Mouse (Mus musculus): ENCODE measurements around the gene Haus6. TPM values are rescaled to one million over a fixed set of nuclear protein-coding genes. Genes with fewer than 3 reads are reported as not detected.

The Haus6 gene
- polyA plus RNA-seq, 1 experiment = 6.5 TPM

GRCm38 (mm10) chr4:86558228-86558627, 53.6 kb downstream of the Haus6 start, which contains the start of gene Saxo1:
Gene Saxo1 (minus strand): TSS chr4:86558328.
- TF ChIP-seq CTCF (IDR thresholded peaks at IDR 0.05; ENCODE audit: borderline replicate concordance, extremely low read depth, insufficient read depth, insufficient read length) (no peak), POLR2A (IDR thresholded peaks at IDR 0.05; ENCODE audit: borderline replicate concordance, extremely low read depth, insufficient read depth, insufficient read length, poor library complexity, severe bottlenecking) (no peak)
- DNase-seq (ENCODE audit: low read depth) = no peak

DNA sequence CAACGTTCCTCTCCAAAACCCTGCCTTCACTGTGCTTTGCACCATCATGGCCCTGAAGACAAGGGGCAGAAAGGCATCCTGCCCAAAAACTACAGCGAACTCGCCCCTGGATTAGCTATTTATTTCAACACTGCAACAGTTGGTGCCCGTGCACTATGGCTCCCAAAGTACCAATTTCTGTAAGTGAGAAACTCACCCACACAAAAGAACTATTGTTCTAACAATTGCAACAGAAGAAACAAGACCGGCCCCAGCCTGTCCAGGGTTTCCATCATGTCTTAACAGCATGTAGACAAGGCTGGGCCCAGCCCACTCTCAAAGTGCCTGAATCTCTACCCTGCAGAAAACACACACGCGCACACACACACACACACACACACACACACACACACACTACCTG, 54.5 kb downstream of the Haus6 start:
- TF ChIP-seq POLR2A (IDR thresholded peaks at IDR 0.05; ENCODE audit: borderline replicate concordance, extremely low read depth, insufficient read depth, insufficient read length, poor library complexity, severe bottlenecking) (no peak), CTCF (IDR thresholded peaks at IDR 0.05; ENCODE audit: borderline replicate concordance, extremely low read depth, insufficient read depth, insufficient read length) (no peak)
- no peak for DNase-seq (ENCODE audit: low read depth)

GRCm38 (mm10) chr4:86555035-86555707, 56.7 kb downstream of the Haus6 start:
- TF ChIP-seq POLR2A (IDR thresholded peaks at IDR 0.05; ENCODE audit: borderline replicate concordance, extremely low read depth, insufficient read depth, insufficient read length, poor library complexity, severe bottlenecking) (no peak), CTCF (IDR thresholded peaks at IDR 0.05; ENCODE audit: borderline replicate concordance, extremely low read depth, insufficient read depth, insufficient read length) (peak; percentile 72)
- peak; percentile 87 for DNase-seq (ENCODE audit: low read depth)

DNA sequence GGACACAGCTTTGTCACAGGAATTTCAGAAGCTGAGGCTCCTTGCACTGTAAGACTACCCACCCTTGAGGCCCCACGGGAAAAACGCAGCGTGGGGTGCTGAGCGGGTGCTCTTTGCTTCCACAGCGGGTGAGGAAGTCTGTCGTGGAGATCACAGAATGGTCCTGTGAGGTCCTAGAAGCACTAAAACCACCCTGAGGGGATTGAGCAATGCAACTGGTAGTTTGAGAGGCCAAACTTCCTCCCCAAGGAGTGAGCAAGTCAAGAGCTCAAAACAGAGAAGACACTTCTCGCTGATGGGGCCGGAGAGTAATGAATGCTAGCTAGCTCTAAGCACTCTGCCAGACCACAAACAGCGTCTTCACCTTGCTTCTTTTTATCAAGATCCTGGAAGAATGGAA, 63.5 kb downstream of the Haus6 start:
- no peak for DNase-seq (ENCODE audit: low read depth)
- TF ChIP-seq CTCF (IDR thresholded peaks at IDR 0.05; ENCODE audit: borderline replicate concordance, extremely low read depth, insufficient read depth, insufficient read length) (no peak), POLR2A (IDR thresholded peaks at IDR 0.05; ENCODE audit: borderline replicate concordance, extremely low read depth, insufficient read depth, insufficient read length, poor library complexity, severe bottlenecking) (no peak)

DNA sequence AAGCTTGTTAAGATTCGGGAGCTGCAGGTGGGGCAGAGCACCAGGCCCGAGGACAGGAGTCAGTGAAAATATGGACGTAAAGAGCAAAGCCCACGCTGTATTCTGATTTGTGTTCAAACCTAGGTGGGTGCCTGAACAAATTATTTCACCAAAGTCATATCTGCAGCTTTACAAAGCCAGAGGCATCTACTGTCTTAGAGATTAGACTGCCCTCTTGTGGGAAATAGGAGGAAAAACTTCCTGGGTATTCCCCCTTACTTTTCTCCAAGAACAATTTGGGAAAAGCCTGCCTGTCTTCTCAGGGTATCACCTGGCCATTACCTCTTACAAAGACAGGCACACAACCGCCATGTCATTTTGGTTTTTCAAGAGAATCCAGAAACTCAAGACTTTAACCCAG, 66.2 kb downstream of the Haus6 start:
- peak; percentile 68 for DNase-seq (ENCODE audit: low read depth)
- TF ChIP-seq POLR2A (IDR thresholded peaks at IDR 0.05; ENCODE audit: borderline replicate concordance, extremely low read depth, insufficient read depth, insufficient read length, poor library complexity, severe bottlenecking) (no peak), CTCF (IDR thresholded peaks at IDR 0.05; ENCODE audit: borderline replicate concordance, extremely low read depth, insufficient read depth, insufficient read length) (peak; percentile 37; the same call in 1 of the 2 replicates)

DNA sequence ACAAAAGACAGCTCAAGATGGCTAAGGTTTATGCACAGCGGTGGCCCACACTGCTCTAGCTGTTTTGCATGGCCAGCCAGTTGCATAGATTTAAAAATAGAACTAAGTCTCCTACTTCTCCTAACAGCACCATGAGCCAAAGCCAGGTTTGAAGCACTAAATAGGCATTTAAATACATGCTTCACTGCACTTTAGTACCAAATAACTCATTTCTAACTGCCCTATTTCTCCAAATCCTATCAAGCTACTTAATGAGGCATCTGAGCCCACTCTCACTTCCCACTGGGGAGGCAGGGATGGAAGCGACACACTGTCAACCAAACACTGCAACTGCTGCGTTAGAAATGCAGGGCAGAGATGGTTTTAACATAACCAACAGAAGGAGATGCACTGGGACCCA, 67.9 kb downstream of the Haus6 start:
- peak; percentile 56 for DNase-seq (ENCODE audit: low read depth)
- TF ChIP-seq POLR2A (IDR thresholded peaks at IDR 0.05; ENCODE audit: borderline replicate concordance, extremely low read depth, insufficient read depth, insufficient read length, poor library complexity, severe bottlenecking) = no peak

DNA sequence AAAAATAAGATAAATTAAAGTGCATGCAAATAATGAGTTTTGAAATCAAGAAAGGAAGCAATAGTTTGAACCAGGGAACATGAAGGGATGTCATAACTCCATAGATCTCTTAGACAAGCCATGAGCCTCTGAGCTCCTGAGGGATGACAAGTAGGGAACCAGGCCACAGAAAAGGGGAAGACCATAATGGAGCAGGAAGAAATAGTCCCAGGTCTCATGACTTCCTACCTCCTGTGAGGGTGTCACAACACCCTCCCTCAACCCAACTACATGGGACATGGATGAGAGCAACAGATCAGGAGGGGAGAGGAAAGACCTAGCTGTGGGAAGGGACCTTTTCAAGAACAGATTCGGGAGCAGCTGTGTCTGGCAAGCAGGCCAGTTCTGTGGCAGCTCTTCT, 70.3 kb downstream of the Haus6 start:
- no peak for TF ChIP-seq POLR2A (IDR thresholded peaks at IDR 0.05; ENCODE audit: borderline replicate concordance, extremely low read depth, insufficient read depth, insufficient read length, poor library complexity, severe bottlenecking)
- no peak for TF ChIP-seq CTCF (IDR thresholded peaks at IDR 0.05; ENCODE audit: borderline replicate concordance, extremely low read depth, insufficient read depth, insufficient read length)
- no peak for DNase-seq (ENCODE audit: low read depth)

DNA sequence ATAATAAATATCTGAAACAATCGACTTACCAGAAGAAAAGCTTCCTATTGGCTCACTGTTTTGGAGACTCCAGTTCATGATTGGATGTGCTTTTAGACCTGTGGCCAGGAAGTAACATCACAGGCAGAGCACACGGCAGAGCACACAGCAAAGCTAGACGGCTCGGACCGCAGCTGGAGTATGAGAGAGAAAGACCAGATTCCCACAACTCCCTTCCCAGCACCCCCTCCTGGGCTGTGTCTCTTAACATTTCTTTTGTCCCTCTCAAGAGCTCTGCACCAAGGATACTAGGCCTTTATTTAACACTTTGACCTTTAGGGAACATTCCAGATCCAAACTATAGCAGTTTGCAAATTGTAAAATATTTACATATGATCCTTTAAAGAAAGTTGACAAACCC, 72.9 kb downstream of the Haus6 start:
- TF ChIP-seq POLR2A (IDR thresholded peaks at IDR 0.05; ENCODE audit: borderline replicate concordance, extremely low read depth, insufficient read depth, insufficient read length, poor library complexity, severe bottlenecking) (no peak), CTCF (IDR thresholded peaks at IDR 0.05; ENCODE audit: borderline replicate concordance, extremely low read depth, insufficient read depth, insufficient read length) (no peak)
- DNase-seq (ENCODE audit: low read depth) = no peak

GRCm38 (mm10) chr4:86537972-86538371, 73.9 kb downstream of the Haus6 start:
- peak; percentile 53 for DNase-seq (ENCODE audit: low read depth)
- TF ChIP-seq CTCF (IDR thresholded peaks at IDR 0.05; ENCODE audit: borderline replicate concordance, extremely low read depth, insufficient read depth, insufficient read length) = peak; percentile 50; the same call in 1 of the 2 replicates
- no peak for TF ChIP-seq POLR2A (IDR thresholded peaks at IDR 0.05; ENCODE audit: borderline replicate concordance, extremely low read depth, insufficient read depth, insufficient read length, poor library complexity, severe bottlenecking)

- TF ChIP-seq POLR2A (IDR thresholded peaks at IDR 0.05; ENCODE audit: borderline replicate concordance, extremely low read depth, insufficient read depth, insufficient read length, poor library complexity, severe bottlenecking) (no peak), CTCF (IDR thresholded peaks at IDR 0.05; ENCODE audit: borderline replicate concordance, extremely low read depth, insufficient read depth, insufficient read length) (no peak)
- no peak for DNase-seq (ENCODE audit: low read depth)
Observed at GRCm38 (mm10) chr4:86534091-86534481, 77.8 kb downstream of the Haus6 start.

DNA sequence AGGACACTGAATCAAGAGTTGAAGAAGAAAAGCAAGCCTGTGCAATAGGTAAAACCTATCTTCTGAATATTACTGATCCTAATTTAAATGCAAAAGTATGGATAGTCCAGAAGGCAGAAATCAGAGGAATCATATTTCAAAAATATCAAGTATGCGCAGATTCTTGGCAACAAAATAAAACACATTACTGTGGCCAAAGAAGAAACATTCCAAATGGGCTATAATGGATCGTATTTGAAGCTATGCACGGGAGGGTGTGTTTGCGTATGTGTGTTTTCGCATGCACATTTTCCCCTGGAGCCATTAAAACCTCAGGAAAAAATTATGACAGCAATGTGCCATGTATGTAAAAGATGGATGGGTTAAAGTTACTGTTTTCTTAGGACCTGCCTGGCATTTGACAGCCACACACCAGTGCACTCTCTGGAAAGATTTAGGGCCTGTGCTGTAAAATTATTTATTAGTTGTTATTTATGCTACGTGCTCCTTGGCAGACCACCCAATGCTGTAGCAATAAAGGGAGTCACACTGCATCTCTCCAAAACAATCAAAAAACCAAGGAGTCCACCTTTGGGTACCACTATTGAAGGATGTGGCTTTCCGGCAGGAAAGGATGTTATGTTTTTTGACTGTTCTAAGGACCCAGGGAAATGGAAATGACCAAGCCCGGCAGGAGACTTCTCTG, 78.3 kb downstream of the Haus6 start:
- no peak for DNase-seq (ENCODE audit: low read depth)
- TF ChIP-seq CTCF (IDR thresholded peaks at IDR 0.05; ENCODE audit: borderline replicate concordance, extremely low read depth, insufficient read depth, insufficient read length) (no peak), POLR2A (IDR thresholded peaks at IDR 0.05; ENCODE audit: borderline replicate concordance, extremely low read depth, insufficient read depth, insufficient read length, poor library complexity, severe bottlenecking) (no peak)

- TF ChIP-seq CTCF (IDR thresholded peaks at IDR 0.05; ENCODE audit: borderline replicate concordance, extremely low read depth, insufficient read depth, insufficient read length) (no peak), POLR2A (IDR thresholded peaks at IDR 0.05; ENCODE audit: borderline replicate concordance, extremely low read depth, insufficient read depth, insufficient read length, poor library complexity, severe bottlenecking) (no peak)
- DNase-seq (ENCODE audit: low read depth) = peak; percentile 18
Observed at GRCm38 (mm10) chr4:86529161-86529560, 82.7 kb downstream of the Haus6 start.

Other genes with a start within 250 kb of the Haus6 start
- not detected in 2 replicates for gene Saxo1, start 53.7 kb downstream of the Haus6 start, polyA plus RNA-seq (2012; rRNA removed)
- gene Rraga, start 36.4 kb downstream of the Haus6 start, polyA plus RNA-seq (2012; rRNA removed) = 143 and 149 TPM in 2 replicates
- gene Plin2, start 58.0 kb upstream of the Haus6 start, polyA plus RNA-seq (2012; rRNA removed) = 43.6 and 49.0 TPM in 2 replicates
- 6.6 and 7.0 TPM in 2 replicates for gene Dennd4c, start 136.5 kb upstream of the Haus6 start, polyA plus RNA-seq (2012; rRNA removed)
- 1,052 and 1,195 TPM in 2 replicates for gene Rps6, start 245.4 kb upstream of the Haus6 start, polyA plus RNA-seq (2012; rRNA removed)